Mouse (Mus musculus) G1E (cell line): ENCODE results near the gene Ptpa.

Experiments used
- CTCF ChIP-seq: IDR thresholded peaks from 2 replicates; pipeline ENCODE4 v1.5.1; 2012; ENCODE audit warnings: low read depth, low read length, inconsistent platforms, mixed read lengths
- GATA1 ChIP-seq: IDR thresholded peaks from 2 replicates; pipeline ENCODE4 v1.6.1; 2012; ENCODE audit warnings: borderline replicate concordance, low read length, inconsistent platforms, mixed read lengths
- POLR2AphosphoS5 ChIP-seq: IDR thresholded peaks from 2 replicates; pipeline ENCODE4 v1.6.1; 2012; ENCODE audit warnings: low read depth, low read length, inconsistent platforms; ENCODE audit not compliant: insufficient replicate concordance
- TAL1 ChIP-seq: conservative IDR thresholded peaks from 2 replicates; pipeline ENCODE4 v1.6.1; 2012; ENCODE audit warnings: low read depth, low read length, inconsistent platforms, mixed read lengths

GRCm38 (mm10) chr2:30371544-30371943, 44.3 kb upstream of the Ptpa start:
- TF ChIP-seq CTCF (no peak), GATA1 (no peak), TAL1 (no peak), POLR2AphosphoS5 (no peak)
